Mouse (Mus musculus) urinary bladder, adult 18-20 months (tissue): ENCODE measurements around the gene Arhgef3.
A peak's percentile ranks its signal among the peaks of the same experiment; 100 is the strongest.
"Not testable (repeated sequence)": the region's sequence is repeated elsewhere in the genome, so short reads cannot be mapped to it uniquely, and the experiment has no call there.

Experiments used
- DNase-seq, 2 experiments: peaks; one replicate each; pipeline ENCODE4 v3.0.0; 2022; ENCODE audit warnings: low spot score in 2 of 2, mixed read lengths in 2 of 2

Arhgef3 gene

DNA sequence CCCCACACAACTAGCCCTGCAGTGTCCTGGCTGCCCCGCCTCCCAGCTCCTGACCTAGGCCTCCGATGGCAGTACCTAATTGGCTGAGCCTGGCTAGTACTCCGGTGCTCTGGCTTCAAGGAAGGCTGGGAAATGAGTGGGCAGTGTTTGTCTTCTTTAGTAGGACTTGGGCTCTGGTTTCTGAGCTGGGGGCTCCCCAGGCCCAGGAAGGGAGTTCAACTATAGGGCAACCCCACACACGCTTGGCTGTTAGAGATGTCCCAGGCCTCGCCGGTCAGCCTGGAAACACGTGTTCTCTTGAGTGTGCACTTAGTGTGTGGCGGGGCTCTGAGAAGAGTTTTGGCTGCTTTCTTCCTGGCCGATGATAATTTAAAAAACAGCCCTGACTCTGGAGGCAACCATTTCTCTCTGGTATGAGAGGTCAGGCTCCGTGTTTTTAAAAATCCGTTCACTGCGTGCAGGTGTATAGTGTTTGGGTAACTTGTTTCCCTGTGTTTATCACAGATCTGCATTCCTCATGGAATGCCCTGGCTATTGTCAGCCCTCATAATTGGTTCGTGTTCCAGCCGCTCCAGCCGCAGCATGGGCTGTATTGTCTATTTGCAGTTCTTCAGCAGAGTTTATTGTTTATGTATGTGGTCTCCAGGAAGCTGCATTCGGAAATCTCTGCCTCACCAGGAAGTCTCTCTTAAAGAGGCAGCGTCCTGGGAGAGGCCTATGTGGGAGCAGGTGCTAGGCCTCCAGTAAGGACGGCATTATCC is 115.7 kb downstream of the Arhgef3 start:
- peak in 1 of 2 experiments; percentile 22 for DNase-seq

DNA sequence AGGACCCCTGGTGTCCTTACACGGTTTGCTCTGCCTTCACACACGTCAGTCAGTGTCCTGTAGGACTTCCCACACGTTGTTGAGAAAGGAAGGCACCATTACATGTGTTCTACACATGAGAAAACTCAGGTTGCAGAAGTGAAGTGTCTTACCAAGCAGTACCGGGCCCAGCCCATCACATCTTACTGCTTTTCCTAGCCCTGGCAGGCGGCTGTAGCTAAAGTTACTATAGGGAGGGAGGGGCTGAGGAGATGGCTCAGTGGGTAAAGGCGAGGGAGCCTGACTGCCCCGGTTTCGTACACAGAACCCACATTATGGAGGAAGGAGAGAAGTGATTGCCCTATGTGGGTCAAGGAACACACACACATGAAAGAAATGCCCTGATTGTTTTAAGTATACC is 116.8 kb downstream of the Arhgef3 start:
- no peak for DNase-seq

DNA sequence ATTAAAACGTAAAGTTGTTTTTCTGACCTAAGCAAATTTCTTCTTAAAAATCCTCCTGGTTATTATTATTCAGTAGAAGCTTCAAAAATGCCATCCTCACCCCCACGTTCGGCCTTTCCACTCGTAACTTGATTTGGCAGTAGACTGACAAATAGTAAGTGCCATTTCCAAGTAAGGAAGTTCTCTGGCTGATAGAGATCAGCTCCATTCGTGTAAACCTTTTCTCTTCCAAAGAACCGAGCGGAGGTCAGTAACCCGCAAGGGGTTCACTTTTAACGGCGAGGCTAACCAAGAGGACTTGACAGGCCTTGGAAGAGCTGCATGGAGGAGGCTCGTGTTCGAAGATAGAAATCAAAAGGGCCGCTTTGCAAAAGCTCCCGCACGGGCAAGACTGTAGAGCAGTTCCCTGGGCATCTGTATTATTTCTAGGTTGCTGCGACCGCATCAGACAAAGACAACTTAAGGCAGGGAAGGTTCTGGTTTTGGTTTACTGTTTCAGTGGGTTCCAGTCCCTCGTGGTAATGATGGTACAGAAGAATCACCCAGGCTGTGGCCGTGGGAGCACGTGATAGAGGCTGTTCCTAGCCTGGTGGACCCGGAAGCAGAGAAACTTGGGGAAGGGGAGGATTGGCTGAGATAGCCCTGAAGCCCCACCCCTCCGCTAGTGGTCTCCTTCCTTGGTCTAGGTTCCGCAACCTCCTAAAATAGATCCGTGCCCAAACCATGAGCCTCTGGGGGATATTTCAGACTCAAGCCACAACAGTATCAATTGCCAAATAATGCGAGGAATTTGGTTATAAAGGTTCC is 117.5 kb downstream of the Arhgef3 start:
- no peak for DNase-seq

- DNase-seq, result no peak
Observed at GRCm38 (mm10) chr14:27233056-27233455, 118.4 kb downstream of the Arhgef3 start.

- no peak for DNase-seq
Observed at GRCm38 (mm10) chr14:27233656-27234055, 119.0 kb downstream of the Arhgef3 start.

DNA sequence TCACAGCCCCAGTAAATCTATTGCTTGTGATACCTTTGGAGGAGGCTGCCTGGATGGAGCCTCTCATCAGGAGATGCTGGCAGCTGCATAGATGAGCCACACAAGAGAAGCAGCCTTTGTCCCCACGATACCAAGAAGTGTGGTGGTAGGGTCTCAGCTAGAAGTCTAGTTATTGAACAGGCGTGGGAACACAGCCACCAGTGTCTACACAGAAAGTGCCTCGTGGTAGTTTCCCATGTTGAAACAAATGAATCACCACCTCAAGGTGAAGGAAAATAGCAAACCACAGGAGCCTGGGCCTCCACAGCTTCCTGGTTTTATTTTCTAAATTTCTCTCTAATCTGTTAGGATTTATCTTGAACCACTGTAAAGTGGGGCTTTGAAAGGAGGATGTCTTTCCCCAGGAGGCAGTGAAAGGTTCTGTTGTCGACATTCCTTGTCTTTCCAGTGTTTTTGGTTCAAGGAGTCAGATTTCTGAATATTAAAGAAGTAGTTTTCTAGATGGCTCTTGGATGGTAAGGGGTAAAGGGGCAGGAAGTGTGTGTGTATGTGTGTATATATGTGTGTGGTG is 119.7 kb downstream of the Arhgef3 start:
- no peak for DNase-seq

DNA sequence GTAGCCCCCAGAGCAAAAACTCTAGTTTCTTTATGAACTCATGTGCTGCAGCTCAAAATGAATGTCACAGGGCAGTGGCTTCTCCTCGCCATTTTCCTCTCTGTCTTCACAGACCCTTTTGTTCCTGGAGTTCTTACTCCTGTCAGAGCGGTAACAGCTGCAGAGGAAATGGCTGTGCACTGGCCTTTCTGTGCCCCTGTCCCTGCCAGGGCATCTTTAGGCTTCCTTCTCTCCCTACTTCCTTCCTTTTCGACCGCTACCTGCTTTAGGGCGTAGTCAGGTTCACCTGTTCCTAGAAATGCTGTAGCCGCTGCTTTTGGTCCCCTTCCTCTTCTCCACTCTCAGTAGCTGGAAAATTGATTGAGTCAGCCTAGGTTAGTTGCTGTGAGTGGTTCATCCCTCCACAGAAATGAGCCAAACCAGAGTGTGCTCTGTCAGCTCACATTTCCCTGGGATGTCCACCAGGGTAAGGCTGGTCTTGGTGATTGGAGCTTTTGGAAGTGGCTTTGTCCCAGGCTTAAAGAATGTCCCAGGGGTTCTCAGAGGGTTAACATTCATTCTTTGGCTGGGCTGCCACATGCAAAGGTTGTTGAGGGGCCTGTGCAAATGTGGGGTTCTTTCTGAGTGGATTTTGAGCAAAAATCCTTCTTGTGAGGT is 121.3 kb downstream of the Arhgef3 start:
- DNase-seq, result no peak

- DNase-seq, result peak in 1 of 2 experiments; percentile 19
Observed at GRCm38 (mm10) chr14:27237522-27238187, 123.0 kb downstream of the Arhgef3 start.

- DNase-seq, result no peak
Observed at GRCm38 (mm10) chr14:27238600-27239118, 124.0 kb downstream of the Arhgef3 start.

GRCm38 (mm10) chr14:27239551-27240091 is 124.9 kb downstream of the Arhgef3 start:
- DNase-seq, result no peak

DNA sequence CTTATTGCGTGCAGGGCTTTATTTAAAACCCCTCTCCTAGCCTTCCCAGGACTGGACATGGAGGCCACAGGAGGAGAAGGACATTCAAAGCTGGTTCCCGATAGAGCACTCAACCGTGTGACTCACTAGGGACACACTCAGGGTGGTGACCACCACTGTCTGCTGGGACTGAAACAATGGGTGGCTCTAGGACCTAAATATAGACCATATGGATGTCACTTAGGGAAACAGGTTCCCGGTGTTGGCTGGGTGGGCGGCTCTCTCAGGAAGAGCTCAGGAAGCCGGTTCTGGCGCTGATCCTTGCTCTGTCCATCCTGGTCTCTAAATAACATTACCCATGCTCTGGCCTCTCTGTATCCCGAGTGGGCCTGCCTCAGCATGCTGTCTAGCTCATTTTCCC is 127.6 kb downstream of the Arhgef3 start:
- no peak for DNase-seq

DNA sequence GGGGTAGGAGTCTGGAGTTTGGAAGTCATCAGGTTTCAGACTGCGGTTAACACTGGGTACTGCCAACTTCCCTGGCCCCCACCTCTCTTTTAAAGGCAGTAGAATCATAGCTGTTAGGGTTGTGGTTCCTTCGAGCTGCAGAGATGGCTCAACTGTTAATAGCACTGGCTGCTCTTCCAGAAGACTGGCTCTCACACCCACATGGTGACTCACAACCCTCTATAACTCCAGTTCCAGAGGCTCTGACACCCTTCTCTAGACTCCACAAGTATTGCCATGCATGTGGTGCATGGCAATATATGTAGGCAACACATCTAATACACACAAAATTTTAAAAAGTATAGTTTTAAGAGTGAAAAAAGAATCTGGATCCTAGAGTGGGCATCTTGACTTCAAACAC is 128.1 kb downstream of the Arhgef3 start:
- DNase-seq, result no peak

- peak in 1 of 2 experiments; percentile 10 for DNase-seq
Observed at GRCm38 (mm10) chr14:27243585-27243984, 128.9 kb downstream of the Arhgef3 start.

DNA sequence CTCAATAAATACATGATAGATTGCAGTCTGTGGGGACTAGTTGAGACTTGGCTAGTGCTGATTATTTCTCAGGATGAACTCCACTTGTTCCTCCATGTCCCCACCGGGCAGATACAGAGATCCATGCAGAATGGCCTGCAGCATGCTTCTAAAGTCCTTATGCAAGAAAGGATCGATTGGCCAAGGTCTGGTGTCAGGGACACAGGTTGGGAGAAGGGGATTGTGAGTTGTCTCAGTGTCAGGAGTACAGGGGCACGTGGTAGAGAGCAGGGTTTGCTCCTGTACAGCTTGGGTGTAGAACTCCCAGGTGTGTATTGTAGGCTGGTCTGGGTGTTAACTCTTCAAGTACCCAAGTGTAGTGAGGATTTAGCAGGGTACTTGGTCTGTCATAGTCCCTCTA is 130.2 kb downstream of the Arhgef3 start:
- DNase-seq, result no peak

- no peak for DNase-seq
Observed at GRCm38 (mm10) chr14:27246424-27246823, 131.7 kb downstream of the Arhgef3 start.

- DNase-seq, result not testable (repeated sequence)
Observed at GRCm38 (mm10) chr14:27246948-27247347, 132.2 kb downstream of the Arhgef3 start.

DNA sequence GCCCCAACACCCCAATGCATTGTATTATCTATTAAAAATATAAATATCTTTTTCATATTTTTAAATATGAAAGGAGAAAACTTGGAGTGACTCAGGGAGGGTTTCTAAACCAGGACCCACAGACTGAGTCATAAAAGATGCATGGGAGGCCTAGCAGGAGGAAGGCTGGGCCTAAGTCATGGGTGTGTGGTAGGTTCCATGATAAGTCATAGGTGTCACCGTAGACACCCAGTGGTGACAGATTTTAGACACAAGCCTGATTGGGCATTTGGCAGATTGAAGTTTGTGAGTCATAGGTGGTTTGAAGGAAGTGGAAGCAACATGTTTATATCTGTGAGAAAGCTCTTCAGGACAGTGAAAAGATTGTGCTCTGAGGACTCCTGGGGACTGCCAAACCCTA is 134.4 kb downstream of the Arhgef3 start:
- DNase-seq, result no peak

DNA sequence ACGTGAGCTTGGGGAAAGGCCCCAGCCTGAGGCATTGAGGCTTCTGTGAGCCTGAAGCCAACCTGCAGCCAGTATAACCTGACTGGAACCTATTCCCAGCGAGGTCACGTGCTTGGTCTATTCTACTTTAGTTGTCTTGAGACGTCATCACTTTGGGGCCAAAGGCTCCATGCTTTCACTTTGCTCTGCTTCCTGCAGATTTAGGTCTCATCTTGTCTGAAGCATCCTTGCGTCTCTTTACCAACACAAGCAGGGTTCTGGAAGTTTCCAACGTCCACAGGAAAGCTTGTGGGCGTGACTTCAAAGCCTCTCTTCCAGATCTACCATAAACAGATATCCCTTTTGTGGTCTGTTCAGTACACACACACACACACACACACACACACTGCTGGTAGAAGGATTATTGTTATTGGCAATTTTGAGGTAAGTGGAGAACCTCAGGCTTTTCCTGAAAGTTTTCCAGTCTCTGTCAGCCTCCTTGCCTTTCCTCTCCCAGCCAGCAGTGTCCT is 135.6 kb downstream of the Arhgef3 start:
- DNase-seq, result no peak

GRCm38 (mm10) chr14:27253391-27253790 is 138.7 kb downstream of the Arhgef3 start:
- DNase-seq, result no peak

GRCm38 (mm10) chr14:27262349-27262748 is 147.7 kb downstream of the Arhgef3 start:
- no peak for DNase-seq

DNA sequence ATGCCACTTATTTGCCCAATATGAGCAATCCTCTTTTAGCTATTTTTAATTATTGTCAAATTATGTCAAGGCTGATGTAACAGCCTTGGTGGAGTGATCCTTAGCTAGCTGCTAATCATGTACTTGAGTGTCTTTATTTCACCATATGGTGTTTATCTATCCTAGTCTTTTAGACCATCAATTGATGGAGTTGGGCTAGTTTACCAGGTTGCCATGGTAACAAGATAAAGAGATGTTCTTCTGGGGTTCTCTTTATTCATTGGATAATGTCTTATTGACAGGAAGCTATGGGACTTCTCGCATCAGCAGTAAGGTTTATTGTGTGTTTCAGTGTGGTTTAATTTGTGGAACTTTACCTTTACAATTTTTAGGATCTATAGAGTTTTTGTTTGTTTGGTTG is 151.9 kb downstream of the Arhgef3 start:
- no peak for DNase-seq
